Mouse (Mus musculus) kidney, embryonic 15.5 days (tissue): ENCODE measurements around the gene Higd1a. TPM values are rescaled to one million over a fixed set of nuclear protein-coding genes. Genes with fewer than 3 reads are reported as not detected.

ENCODE experiments used
- ATAC-seq: fragments of 200-750 bp; cut with Nextera tagmentation; replicated peaks from 2 replicates; pipeline ENCODE4 v1.8.0; 2017; ENCODE audit warnings: moderate TSS enrichment; ENCODE audit not compliant: low FRiP score
- H3K27ac ChIP-seq: fragments of 300-500 bp; sonication (generic); 2 replicates; pipeline ENCODE4 v1.5.1; 2015; ENCODE audit warnings: mild to moderate bottlenecking, inconsistent platforms
- H3K27me3 ChIP-seq: fragments of 300-500 bp; sonication (generic); 2 replicates; pipeline ENCODE4 v1.6.1; 2015; ENCODE audit warnings: inconsistent platforms
- H3K36me3 ChIP-seq: fragments of 300-500 bp; sonication (generic); 2 replicates; pipeline ENCODE4 v1.6.1; 2015; ENCODE audit warnings: inconsistent platforms
- H3K4me1 ChIP-seq: fragments of 300-500 bp; sonication (generic); 2 replicates; pipeline ENCODE4 v1.6.1; 2015; ENCODE audit warnings: inconsistent platforms
- H3K4me2 ChIP-seq: fragments of 300-500 bp; sonication (generic); 2 replicates; pipeline ENCODE4 v1.6.1; 2015; ENCODE audit warnings: moderate library complexity, mild to moderate bottlenecking, inconsistent platforms
- H3K4me3 ChIP-seq: fragments of 300-500 bp; sonication (generic); replicated peaks from 2 replicates; pipeline ENCODE4 v1.5.1; 2015; ENCODE audit warnings: mild to moderate bottlenecking, inconsistent platforms
- H3K9ac ChIP-seq: fragments of 300-500 bp; sonication (generic); 2 replicates; pipeline ENCODE4 v1.6.1; 2015; ENCODE audit warnings: mild to moderate bottlenecking, inconsistent platforms
- H3K9me3 ChIP-seq: fragments of 300-500 bp; sonication (generic); replicated peaks from 2 replicates; pipeline ENCODE4 v1.6.1; 2016; ENCODE audit warnings: inconsistent platforms
- WGBS: fragments of 180-500 bp; shearing (Covaris S2); methylation state at CpG from one replicate; pipeline ENCODE4 v1.1.7; 2015; ENCODE audit warnings: mixed read lengths; 5-methylcytosine and 5-hydroxymethylcytosine counted together
- polyA plus RNA-seq: library from polyadenylated mRNA; unstranded; fragments of >200 nt; fragmentation: Nextera tagmentation; extraction: Ambion mirVana; gene quantifications from 2 replicates; pipeline ENCODE4 v1.2.1, GENCODE M21; 2015

The Higd1a gene
- polyA plus RNA-seq, 1 experiment from 2014 or later, result 151 TPM

DNA sequence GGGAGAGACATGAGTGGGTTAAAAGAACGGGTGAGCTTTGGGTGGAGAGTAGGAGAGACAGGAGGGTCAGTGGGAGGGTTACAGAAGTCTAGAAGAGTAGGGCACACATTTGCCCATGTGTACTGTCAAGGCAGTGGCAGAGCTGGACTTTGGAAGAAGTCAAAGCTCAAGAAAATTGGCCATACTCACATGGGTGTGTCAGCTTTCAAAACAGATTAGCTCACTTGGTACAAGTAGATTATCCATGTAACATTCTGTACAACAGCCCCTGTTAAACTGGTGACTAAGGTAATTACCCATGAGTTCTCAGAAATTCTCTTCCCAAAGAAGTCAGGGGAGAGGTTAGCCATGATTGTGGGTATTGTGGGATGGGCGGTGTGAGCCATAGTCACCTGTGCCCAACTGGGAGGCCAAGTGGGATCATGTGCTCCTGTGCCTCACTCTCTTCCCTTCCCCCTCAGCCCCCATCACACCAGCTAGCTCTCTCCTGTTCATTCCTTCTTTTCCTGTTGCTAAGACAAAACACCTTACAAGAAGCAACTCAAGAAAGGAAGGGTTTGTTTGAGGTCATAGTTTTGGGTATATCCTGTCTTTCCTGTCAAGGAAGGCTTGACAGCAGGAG is 14.0 kb upstream of the Higd1a start:
- ATAC-seq, result no peak
- H3K4me2 ChIP-seq, result no peak overlapping the region
- WGBS, result 83% methylated on average over 2 of the region's 2 CpGs
- H3K27me3 ChIP-seq, result 0 out of 2 replicates have a peak, but pooled peaks cover 10% of the 10 kb centered on the region
- peaks cover 3% of the 10 kb centered on the region; the same call in 1 of the 2 replicates for H3K4me1 ChIP-seq
- no peak overlapping the region for H3K27ac ChIP-seq
- no peak overlapping the region for H3K9ac ChIP-seq
- no peaks in the 10 kb centered on the region for H3K36me3 ChIP-seq
- no peaks in the 10 kb centered on the region for H3K9me3 ChIP-seq
- H3K4me3 ChIP-seq, result no peak overlapping the region

DNA sequence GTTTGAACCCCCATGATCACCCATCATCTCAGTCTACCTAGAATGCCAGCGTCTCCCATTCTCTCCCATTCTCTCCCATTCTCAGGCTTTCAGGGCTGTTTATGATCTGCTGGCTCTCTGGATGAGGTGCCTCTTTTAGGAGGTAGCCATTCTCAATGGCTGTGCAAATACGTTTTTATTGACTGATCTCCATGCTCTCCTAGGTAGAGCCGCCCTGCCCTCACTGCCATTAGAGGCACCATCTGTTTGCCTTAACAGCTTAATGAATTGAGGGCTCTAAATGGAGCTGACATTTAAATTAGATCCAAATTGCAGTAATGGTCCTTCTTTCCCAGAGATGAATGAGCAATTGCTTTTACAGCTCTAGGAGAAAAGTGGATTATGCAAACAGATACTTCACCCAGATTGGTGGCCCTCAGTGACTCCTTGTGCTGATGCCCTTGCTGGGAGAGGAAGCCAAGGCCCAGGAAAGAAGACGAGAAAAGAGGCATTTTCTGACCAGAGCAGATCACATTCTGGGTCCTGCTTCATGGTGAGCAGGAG is 11.9 kb upstream of the Higd1a start:
- H3K9me3 ChIP-seq, result no peaks in the 10 kb centered on the region
- 30% methylated on average over 4 of the region's 4 CpGs for WGBS
- ATAC-seq, result no peak

DNA sequence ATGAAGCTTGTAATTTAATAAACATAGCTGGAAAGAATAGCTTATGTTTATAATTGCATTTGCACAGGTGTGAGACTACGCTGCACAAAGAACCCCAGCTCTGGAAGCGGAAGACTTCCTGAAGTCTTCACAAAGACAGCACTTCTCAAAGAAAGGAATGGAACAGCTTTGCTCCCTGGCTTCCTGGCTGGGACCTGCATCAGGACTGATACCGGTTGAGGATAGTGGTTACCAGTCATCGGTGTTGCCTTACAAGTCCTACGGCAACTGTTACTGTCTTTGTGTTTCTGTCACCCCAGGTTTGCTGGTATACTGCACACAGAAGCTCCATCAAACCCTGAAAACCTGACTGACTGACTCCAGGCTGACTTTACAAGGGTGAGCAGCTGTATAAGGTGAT is 11.3 kb upstream of the Higd1a start:
- WGBS, result 80% methylated on average over 5 of the region's 5 CpGs
- no peak overlapping the region for H3K4me2 ChIP-seq
- H3K9me3 ChIP-seq, result no peaks in the 10 kb centered on the region
- H3K27me3 ChIP-seq, result 0 out of 2 replicates have a peak, but pooled peaks cover 3% of the 10 kb centered on the region
- no peak overlapping the region for H3K27ac ChIP-seq
- no peak for ATAC-seq
- no peaks in the 10 kb centered on the region for H3K36me3 ChIP-seq
- no peak overlapping the region for H3K4me3 ChIP-seq
- H3K4me1 ChIP-seq, result peaks cover 3% of the 10 kb centered on the region; the same call in 1 of the 2 replicates
- no peak overlapping the region for H3K9ac ChIP-seq

More for the DNA sequence above, 11.9 kb upstream of the Higd1a start:
- Histone ChIP-seq H3K4me2 (no peak overlapping the region), H3K27ac (no peak overlapping the region), H3K4me3 (no peak overlapping the region), H3K4me1 (peaks cover 3% of the 10 kb centered on the region; the same call in 1 of the 2 replicates), H3K27me3 (0 out of 2 replicates have a peak, but pooled peaks cover 3% of the 10 kb centered on the region), H3K9ac (no peak overlapping the region), H3K36me3 (no peaks in the 10 kb centered on the region)

DNA sequence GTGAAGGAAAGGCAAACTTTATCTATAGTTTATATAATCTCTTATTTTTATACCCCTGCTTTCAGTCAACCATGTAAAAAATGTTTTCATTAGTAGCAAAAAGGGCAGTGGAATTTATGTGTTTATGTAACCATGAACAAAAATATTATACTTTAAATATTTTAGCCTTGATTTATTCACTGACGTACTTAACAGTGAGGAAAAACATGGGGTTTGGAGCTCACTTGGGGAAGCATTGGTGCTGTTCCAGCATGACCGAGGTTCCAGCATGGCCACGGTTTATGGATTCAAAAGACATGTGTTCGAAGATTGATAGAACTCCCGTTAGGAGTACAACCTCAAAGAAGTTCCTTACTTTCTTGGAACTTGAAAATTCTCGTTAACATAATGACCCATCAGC is 10.1 kb upstream of the Higd1a start:
- no peak overlapping the region for H3K4me3 ChIP-seq
- H3K27ac ChIP-seq, result no peak overlapping the region
- no peaks in the 10 kb centered on the region for H3K36me3 ChIP-seq
- WGBS, result 65% methylated on average over 6 of the region's 6 CpGs
- no peak overlapping the region for H3K4me2 ChIP-seq
- H3K9me3 ChIP-seq, result no peaks in the 10 kb centered on the region
- 0 out of 2 replicates have a peak, but pooled peaks cover 3% of the 10 kb centered on the region for H3K27me3 ChIP-seq
- ATAC-seq, result no peak
- no peak overlapping the region for H3K9ac ChIP-seq
- H3K4me1 ChIP-seq, result peaks cover 3% of the 10 kb centered on the region; the same call in 1 of the 2 replicates

DNA sequence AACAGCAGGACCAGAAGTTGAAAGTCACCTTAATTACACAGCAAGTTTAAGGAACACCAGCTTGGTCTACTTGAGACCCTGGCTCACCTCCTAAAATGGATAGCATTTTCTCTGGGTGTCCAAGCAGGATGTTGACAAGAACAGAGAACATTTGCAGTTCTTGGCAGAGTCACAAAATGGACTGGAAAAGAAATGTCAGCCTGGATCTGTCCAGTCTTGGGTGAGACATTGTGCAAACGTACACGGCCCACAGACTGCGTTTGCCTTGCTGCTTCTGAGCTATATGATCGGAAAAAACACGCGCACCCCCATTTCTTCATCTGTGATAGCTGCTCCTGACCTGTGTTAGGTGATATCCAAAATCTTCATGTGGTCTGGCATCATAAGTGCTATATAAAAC is 9.5 kb upstream of the Higd1a start:
- Histone ChIP-seq H3K27me3 (0 out of 2 replicates have a peak, but pooled peaks cover 3% of the 10 kb centered on the region), H3K4me3 (no peak overlapping the region), H3K4me2 (no peak overlapping the region), H3K27ac (0 out of 2 replicates have a peak overlapping the region, but pooled peaks have one; percentile 15), H3K36me3 (no peaks in the 10 kb centered on the region), H3K9me3 (no peaks in the 10 kb centered on the region), H3K9ac (no peak overlapping the region), H3K4me1 (peaks cover 3% of the 10 kb centered on the region; the same call in 1 of the 2 replicates)
- ATAC-seq, result no peak; the same call in 1 of the 2 replicates
- 80% methylated on average over 6 of the region's 6 CpGs for WGBS

DNA sequence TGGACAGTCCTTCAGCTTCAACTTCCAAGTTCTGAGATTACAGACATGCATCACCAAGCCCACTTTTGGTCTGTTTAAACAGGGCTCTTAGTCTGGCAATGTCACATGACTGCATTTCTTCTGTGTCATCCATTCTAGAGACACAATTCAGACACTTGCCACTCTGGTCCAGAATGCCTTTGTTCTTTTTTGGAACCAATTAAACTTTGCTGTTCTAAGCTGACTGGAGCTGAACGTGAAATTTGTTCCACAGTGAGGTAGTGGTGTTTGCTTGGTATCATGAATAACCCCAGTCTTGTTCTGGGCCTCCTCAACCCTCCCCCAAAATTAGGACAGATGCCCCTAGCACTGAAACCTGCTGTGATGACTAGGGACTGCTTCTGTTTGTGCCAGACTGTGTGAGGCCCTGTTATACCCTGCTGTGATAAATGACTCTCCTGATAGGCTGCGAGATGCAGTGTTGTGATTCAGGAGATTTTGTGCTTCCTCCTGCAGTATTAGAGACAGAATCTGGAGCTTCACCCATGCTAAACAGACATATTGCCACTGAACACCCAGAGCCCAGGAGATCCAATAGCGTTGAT is 7.4 kb upstream of the Higd1a start:
- Histone ChIP-seq H3K4me1 (peaks cover 3% of the 10 kb centered on the region; the same call in 1 of the 2 replicates), H3K27me3 (0 out of 2 replicates have a peak, but pooled peaks cover 3% of the 10 kb centered on the region), H3K9me3 (no peaks in the 10 kb centered on the region), H3K4me2 (no peak overlapping the region), H3K9ac (no peak overlapping the region), H3K27ac (no peak overlapping the region), H3K4me3 (no peak overlapping the region), H3K36me3 (no peaks in the 10 kb centered on the region)
- ATAC-seq, result no peak
- 42% methylated on average over 3 of the region's 3 CpGs for WGBS

DNA sequence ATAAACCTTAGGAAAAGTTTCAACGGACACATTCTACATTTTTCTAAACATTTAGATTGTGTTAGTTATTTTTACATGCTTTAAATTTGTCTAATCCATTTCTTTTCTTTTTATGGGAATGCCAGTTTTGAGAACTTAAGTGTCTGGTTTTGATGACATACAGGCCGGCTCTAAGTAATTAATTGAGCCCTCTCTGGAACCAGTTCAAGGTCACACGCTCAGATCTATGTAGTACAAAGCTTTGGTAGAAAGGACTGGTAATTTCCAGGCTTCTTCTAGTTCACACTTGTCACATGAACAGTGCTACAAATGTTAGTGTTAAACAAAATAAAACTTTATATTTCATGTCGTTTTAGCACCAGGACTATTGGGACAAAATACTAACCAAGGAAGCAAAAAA is 6.7 kb upstream of the Higd1a start:
- Histone ChIP-seq H3K4me1 (peaks cover 3% of the 10 kb centered on the region; the same call in 1 of the 2 replicates), H3K36me3 (no peaks in the 10 kb centered on the region), H3K27me3 (0 out of 2 replicates have a peak, but pooled peaks cover 3% of the 10 kb centered on the region), H3K9ac (no peak overlapping the region), H3K27ac (no peak overlapping the region), H3K9me3 (no peaks in the 10 kb centered on the region), H3K4me2 (no peak overlapping the region), H3K4me3 (no peak overlapping the region)
- ATAC-seq, result no peak
- WGBS, result 52% methylated on average over 4 of the region's 4 CpGs

DNA sequence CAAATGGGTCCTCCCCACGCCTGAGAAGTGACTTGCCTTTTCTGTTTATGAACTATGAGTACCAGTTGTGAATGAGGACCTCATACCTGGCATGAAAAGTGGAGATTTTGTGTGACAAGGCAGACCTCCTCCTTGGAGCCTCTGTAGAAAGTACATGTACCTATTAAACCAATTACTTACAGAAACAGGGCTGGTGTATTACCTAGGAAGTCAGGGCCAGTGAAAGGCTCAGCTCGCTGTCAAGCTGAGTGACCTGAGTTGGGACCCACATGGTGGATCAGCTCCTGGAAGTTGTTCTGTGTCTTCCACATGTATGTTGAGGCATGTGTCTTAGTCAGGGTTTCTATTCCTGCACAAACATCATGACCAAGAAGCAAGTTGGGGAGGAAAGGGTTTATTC is 2.8 kb upstream of the Higd1a start:
- ATAC-seq, result no peak

DNA sequence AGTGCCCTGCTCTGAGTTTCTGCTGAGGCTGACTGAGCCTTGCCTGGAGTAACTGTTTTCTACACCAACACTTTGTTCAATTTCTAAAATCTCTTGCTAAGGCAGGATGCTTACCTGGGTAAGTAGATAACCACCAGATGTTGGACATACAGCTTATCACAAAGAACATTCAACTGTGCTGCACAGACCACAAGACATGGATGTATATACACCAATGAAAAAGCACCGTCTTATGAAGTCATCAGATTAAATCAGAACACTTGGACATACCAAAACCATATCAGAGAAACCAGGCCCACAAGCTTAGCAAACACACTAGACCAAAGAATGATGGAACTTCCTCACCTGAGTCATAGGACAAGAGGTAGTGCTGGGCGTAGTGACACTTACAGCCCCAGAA is 1.2 kb upstream of the Higd1a start:
- Histone ChIP-seq H3K36me3 (no peaks in the 10 kb centered on the region), H3K27ac (no peak overlapping the region), H3K4me2 (no peak overlapping the region), H3K27me3 (no peaks in the 10 kb centered on the region), H3K4me1 (peaks cover 13% of the 10 kb centered on the region), H3K4me3 (no peak overlapping the region), H3K9ac (no peak overlapping the region), H3K9me3 (no peaks in the 10 kb centered on the region)
- WGBS, result 92% methylated on average over 2 of the region's 2 CpGs
- ATAC-seq, result no peak

More for the DNA sequence above, 2.8 kb upstream of the Higd1a start:
- Histone ChIP-seq H3K9ac (no peak overlapping the region), H3K27me3 (no peaks in the 10 kb centered on the region), H3K36me3 (no peaks in the 10 kb centered on the region), H3K9me3 (no peaks in the 10 kb centered on the region), H3K4me2 (no peak overlapping the region), H3K4me3 (no peak overlapping the region), H3K27ac (no peak overlapping the region), H3K4me1 (peaks cover 13% of the 10 kb centered on the region)
- 80% methylated on average over 2 of the region's 2 CpGs for WGBS

DNA sequence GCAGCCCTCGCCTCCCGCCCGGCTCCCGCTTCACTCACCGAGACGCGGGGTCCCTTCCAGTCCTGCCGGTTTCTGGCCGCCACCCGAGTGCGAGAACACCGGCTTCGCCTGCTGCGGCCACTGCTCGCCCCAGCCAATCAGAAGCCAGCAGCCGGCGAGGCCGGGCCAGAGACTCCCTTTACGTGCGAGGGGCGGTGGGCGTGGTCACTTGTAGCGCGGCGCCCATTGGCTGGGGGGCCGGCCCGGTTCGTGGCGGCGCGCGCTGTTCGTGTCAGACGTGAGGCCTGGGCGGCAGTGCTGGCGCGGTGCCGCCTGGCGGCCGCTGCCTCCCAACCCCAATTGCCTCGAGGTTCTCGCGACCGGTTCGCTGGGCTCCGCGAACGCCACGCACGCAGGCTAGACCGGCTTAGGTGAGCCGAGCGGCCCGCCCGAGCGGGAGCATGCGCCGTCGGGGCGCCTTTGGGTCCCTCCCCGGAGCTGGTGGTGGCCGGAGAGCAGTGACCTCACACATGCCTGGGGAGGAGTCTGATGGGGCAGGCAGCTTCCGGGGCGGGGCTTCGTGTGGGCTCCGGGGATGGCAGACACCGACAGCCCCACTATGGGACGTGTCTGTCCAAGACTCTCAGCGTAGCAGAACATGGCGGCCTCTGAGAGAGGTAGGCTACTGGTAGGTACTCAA is 549 bp downstream of the Higd1a start:
- peak overlapping the region; percentile 86 for H3K4me2 ChIP-seq
- peaks cover 13% of the 10 kb centered on the region for H3K4me1 ChIP-seq
- ATAC-seq, result peak; percentile 99
- H3K27ac ChIP-seq, result peak overlapping the region; percentile 98
- peak overlapping the region; percentile 73 for H3K4me3 ChIP-seq
- WGBS, result under 1% methylated on average over 70 of the region's 70 CpGs
- H3K36me3 ChIP-seq, result no peaks in the 10 kb centered on the region
- no peaks in the 10 kb centered on the region for H3K9me3 ChIP-seq
- H3K9ac ChIP-seq, result peak overlapping the region; percentile 82
- H3K27me3 ChIP-seq, result no peaks in the 10 kb centered on the region

DNA sequence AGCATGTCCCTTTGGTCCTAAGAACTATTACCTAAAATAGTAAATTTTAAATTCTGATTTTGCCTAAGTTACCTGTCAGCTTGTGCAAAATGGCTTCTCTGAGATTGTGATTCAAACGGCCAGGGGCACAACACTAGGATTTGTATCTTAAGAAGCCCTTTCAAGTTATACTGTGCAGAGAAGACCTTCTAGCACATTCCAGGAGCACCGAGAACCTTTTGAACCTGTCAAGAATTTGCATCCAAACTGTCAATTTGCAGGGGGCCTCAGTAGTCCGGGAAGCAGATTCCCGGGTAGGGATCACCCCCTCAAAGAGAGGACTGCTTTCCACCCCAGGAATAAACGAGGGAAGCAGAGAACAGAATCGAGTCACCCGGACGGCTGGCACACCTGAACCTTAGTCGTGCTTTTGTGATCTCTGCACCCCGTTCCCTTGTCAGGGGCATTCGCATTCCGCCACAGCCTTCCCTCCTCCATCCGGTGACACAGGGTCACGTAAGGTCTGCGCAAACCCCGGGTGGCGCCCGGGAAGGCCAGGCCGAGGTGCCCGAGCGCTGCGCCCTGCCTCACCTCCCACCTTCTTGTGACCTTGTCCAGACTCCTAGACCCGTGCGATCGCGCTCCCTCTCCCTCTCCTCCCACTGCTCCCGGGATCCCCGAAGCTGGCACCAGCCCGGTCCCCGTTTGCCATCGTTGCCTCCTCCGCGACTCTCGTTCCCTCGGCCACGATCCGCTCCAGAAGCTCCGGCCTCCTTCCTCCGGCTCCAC is 1.3 kb downstream of the Higd1a start:
- no peaks in the 10 kb centered on the region for H3K9me3 ChIP-seq
- 1% methylated on average over 39 of the region's 39 CpGs for WGBS
- ATAC-seq, result peak; percentile 23; the same call in 1 of the 2 replicates

More for the DNA sequence above, 1.3 kb downstream of the Higd1a start:
- H3K4me2 ChIP-seq, result peak overlapping the region; percentile 86
- H3K36me3 ChIP-seq, result peaks cover 5% of the 10 kb centered on the region
- no peaks in the 10 kb centered on the region for H3K27me3 ChIP-seq
- H3K4me3 ChIP-seq, result peak overlapping the region; percentile 73
- peak overlapping the region; percentile 82 for H3K9ac ChIP-seq
- H3K27ac ChIP-seq, result peak overlapping the region; percentile 98
- peaks cover 13% of the 10 kb centered on the region for H3K4me1 ChIP-seq
